Mouse (Mus musculus) CH12.LX (cell line): ENCODE results near the gene Kcnh3.

Source experiments
- CTCF ChIP-seq, 2 experiments: IDR thresholded peaks in 1 of 2; conservative IDR thresholded peaks in 1 of 2; 2 replicates each; pipeline ENCODE4 v1.5.1; 2011 to 2012; ENCODE audit warnings: low read depth in 2 of 2, low read length in 2 of 2, improper control_type of control experiment in 1 of 2, inconsistent platforms in 1 of 2, mild to moderate bottlenecking in 1 of 2, moderate library complexity in 1 of 2
- E2F4 ChIP-seq: IDR thresholded peaks from 2 replicates; pipeline ENCODE4 v1.6.1; 2011; ENCODE audit warnings: low read depth, low read length, improper control_type of control experiment; ENCODE audit not compliant: insufficient replicate concordance
- POLR2A ChIP-seq: IDR thresholded peaks from 2 replicates; pipeline ENCODE4 v1.6.1; 2011; ENCODE audit warnings: low read depth, mild to moderate bottlenecking, improper control_type of control experiment, low read length

DNA sequence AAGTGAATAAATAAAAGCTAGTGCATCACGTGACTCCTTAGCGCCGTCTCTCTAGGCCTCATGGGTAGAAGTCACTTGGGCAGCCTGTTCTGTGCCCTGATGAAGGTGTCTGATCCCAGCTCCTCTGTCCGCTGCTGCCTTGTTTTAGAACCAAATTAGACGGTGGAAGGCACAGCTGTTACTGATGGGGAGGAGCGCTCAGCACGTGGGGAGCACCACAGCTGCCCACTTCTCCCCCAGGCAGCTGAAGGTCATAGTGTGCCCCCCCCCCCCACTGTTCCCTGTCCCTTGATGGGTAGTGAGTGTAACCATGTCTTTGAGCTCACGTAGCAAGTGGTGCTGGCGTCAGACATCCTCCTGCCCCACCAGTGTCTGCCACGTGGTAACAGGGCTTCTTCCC is 11.5 kb upstream of the Kcnh3 start:
- TF ChIP-seq CTCF (conservative IDR thresholded peaks at IDR 0.05 in 1 of 2, IDR thresholded peaks at IDR 0.05 in 1 of 2; ENCODE audit: low read depth in 2 of 2, low read length in 2 of 2) = no peak
- TF ChIP-seq POLR2A = no peak
- TF ChIP-seq E2F4 = no peak
